Mouse (Mus musculus): ENCODE results near the gene Ccdc120. TPM values are rescaled to one million over a fixed set of nuclear protein-coding genes. Genes with fewer than 3 reads are reported as not detected.
"Not testable (repeated sequence)": the region's sequence is repeated elsewhere in the genome, so short reads cannot be mapped to it uniquely, and the experiment has no call there.

Gene Ccdc120
- polyA plus RNA-seq, 1 experiment from 2014 or later, result 20.7 TPM

GRCm38 (mm10) chrX:7762137-7762920 is 11.6 kb upstream of the Ccdc120 start, which contains the start of gene Tfe3:
Gene Tfe3 (plus strand): TSS chrX:7762560.
- WGBS, result 22% methylated on average over 37 of the region's 38 CpGs
- Histone ChIP-seq H3K9me3 (ENCODE audit: control insufficient read depth) (no peaks in the 10 kb centered on the region), H3K4me3 (ENCODE audit: low read depth, low read length) (peak within 1 kb of the TSS; percentile 63), H3K9ac (ENCODE audit: low read depth, low read length) (peak within 1 kb of the TSS; percentile 58), H3K27me3 (replicated peaks; ENCODE audit: control insufficient read depth, insufficient read depth, low read length) (no peaks in the 10 kb centered on the region), H3K4me2 (replicated peaks; ENCODE audit: low read depth) (peak within 1 kb of the TSS; percentile 69), H3K4me1 (replicated peaks; ENCODE audit: control insufficient read depth, insufficient read depth, low read length) (no peaks in the 10 kb centered on the region), H3K36me3 (ENCODE audit: control insufficient read depth, insufficient read depth) (peaks cover 6% of the 10 kb centered on the region; the same call in 1 of the 2 replicates), H3K27ac (ENCODE audit: low read depth, low read length) (peak within 1 kb of the TSS; percentile 73)
- no peak for TF ChIP-seq CTCF (IDR thresholded peaks at IDR 0.05; ENCODE audit: low read depth)
- peak; percentile 97 for ATAC-seq

- not testable (repeated sequence) for H3K4me1 ChIP-seq (replicated peaks; ENCODE audit: control insufficient read depth, insufficient read depth, low read length); H3K9ac ChIP-seq (ENCODE audit: low read depth, low read length); H3K36me3 ChIP-seq (ENCODE audit: control insufficient read depth, insufficient read depth); H3K4me2 ChIP-seq (replicated peaks; ENCODE audit: low read depth); ATAC-seq; H3K9me3 ChIP-seq (ENCODE audit: control insufficient read depth); H3K27me3 ChIP-seq (replicated peaks; ENCODE audit: control insufficient read depth, insufficient read depth, low read length); H3K27ac ChIP-seq (ENCODE audit: low read depth, low read length); H3K4me3 ChIP-seq (ENCODE audit: low read depth, low read length)
- WGBS, result 17% methylated on average over 3 of the region's 3 CpGs
- peak; percentile 62 for TF ChIP-seq CTCF (IDR thresholded peaks at IDR 0.05; ENCODE audit: low read depth)
Measured at GRCm38 (mm10) chrX:7753627-7754026, 2.9 kb upstream of the Ccdc120 start.

GRCm38 (mm10) chrX:7745429-7745828 is 5.3 kb downstream of the Ccdc120 start:
- ATAC-seq, result no peak
- 90% methylated on average over 8 of the region's 8 CpGs for WGBS
- no peak overlapping the region for H3K4me3 ChIP-seq (ENCODE audit: low read depth, low read length)
- H3K9me3 ChIP-seq (ENCODE audit: control insufficient read depth), result no peaks in the 10 kb centered on the region
- no peaks in the 10 kb centered on the region for H3K27me3 ChIP-seq (replicated peaks; ENCODE audit: control insufficient read depth, insufficient read depth, low read length)
- no peak overlapping the region for H3K27ac ChIP-seq (ENCODE audit: low read depth, low read length)
- no peak overlapping the region for H3K9ac ChIP-seq (ENCODE audit: low read depth, low read length)
- no peak for TF ChIP-seq CTCF (IDR thresholded peaks at IDR 0.05; ENCODE audit: low read depth)
- H3K4me1 ChIP-seq (replicated peaks; ENCODE audit: control insufficient read depth, insufficient read depth, low read length), result no peaks in the 10 kb centered on the region
- no peaks in the 10 kb centered on the region for H3K36me3 ChIP-seq (ENCODE audit: control insufficient read depth, insufficient read depth)
- H3K4me2 ChIP-seq (replicated peaks; ENCODE audit: low read depth), result no peak overlapping the region

GRCm38 (mm10) chrX:7744940-7745339 is 5.8 kb downstream of the Ccdc120 start:
- H3K27me3 ChIP-seq (replicated peaks; ENCODE audit: control insufficient read depth, insufficient read depth, low read length), result no peaks in the 10 kb centered on the region
- H3K36me3 ChIP-seq (ENCODE audit: control insufficient read depth, insufficient read depth), result no peaks in the 10 kb centered on the region
- H3K9ac ChIP-seq (ENCODE audit: low read depth, low read length), result no peak overlapping the region
- no peak for TF ChIP-seq CTCF (IDR thresholded peaks at IDR 0.05; ENCODE audit: low read depth)
- H3K4me1 ChIP-seq (replicated peaks; ENCODE audit: control insufficient read depth, insufficient read depth, low read length), result no peaks in the 10 kb centered on the region
- no peak for ATAC-seq
- no peak overlapping the region for H3K27ac ChIP-seq (ENCODE audit: low read depth, low read length)
- no peak overlapping the region for H3K4me3 ChIP-seq (ENCODE audit: low read depth, low read length)
- H3K4me2 ChIP-seq (replicated peaks; ENCODE audit: low read depth), result no peak overlapping the region
- H3K9me3 ChIP-seq (ENCODE audit: control insufficient read depth), result no peaks in the 10 kb centered on the region
- WGBS, result 59% methylated on average over 1 of the region's 1 CpGs

GRCm38 (mm10) chrX:7743470-7743869 is 7.2 kb downstream of the Ccdc120 start:
- Histone ChIP-seq H3K4me1 (replicated peaks; ENCODE audit: control insufficient read depth, insufficient read depth, low read length) (no peaks in the 10 kb centered on the region), H3K4me3 (ENCODE audit: low read depth, low read length) (no peak overlapping the region), H3K4me2 (replicated peaks; ENCODE audit: low read depth) (no peak overlapping the region), H3K36me3 (ENCODE audit: control insufficient read depth, insufficient read depth) (no peaks in the 10 kb centered on the region), H3K9ac (ENCODE audit: low read depth, low read length) (no peak overlapping the region), H3K9me3 (ENCODE audit: control insufficient read depth) (no peaks in the 10 kb centered on the region), H3K27me3 (replicated peaks; ENCODE audit: control insufficient read depth, insufficient read depth, low read length) (no peaks in the 10 kb centered on the region), H3K27ac (ENCODE audit: low read depth, low read length) (no peak overlapping the region)
- TF ChIP-seq CTCF (IDR thresholded peaks at IDR 0.05; ENCODE audit: low read depth), result peak; percentile 60
- WGBS, result 60% methylated on average over 5 of the region's 5 CpGs
- ATAC-seq, result no peak

- Histone ChIP-seq H3K27ac (ENCODE audit: low read depth, low read length) (peak overlapping the region; percentile 74), H3K9ac (ENCODE audit: low read depth, low read length) (no peak overlapping the region; the same call in 1 of the 2 replicates), H3K9me3 (ENCODE audit: control insufficient read depth) (no peaks in the 10 kb centered on the region), H3K27me3 (replicated peaks; ENCODE audit: control insufficient read depth, insufficient read depth, low read length) (no peaks in the 10 kb centered on the region), H3K4me2 (replicated peaks; ENCODE audit: low read depth) (peak overlapping the region; percentile 45), H3K4me1 (replicated peaks; ENCODE audit: control insufficient read depth, insufficient read depth, low read length) (no peaks in the 10 kb centered on the region), H3K36me3 (ENCODE audit: control insufficient read depth, insufficient read depth) (peaks cover 11% of the 10 kb centered on the region; the same call in 1 of the 2 replicates), H3K4me3 (ENCODE audit: low read depth, low read length) (peak overlapping the region; percentile 18)
- WGBS, result 61% methylated on average over 5 of the region's 5 CpGs
- no peak for TF ChIP-seq CTCF (IDR thresholded peaks at IDR 0.05; ENCODE audit: low read depth)
- ATAC-seq, result no peak
Measured at GRCm38 (mm10) chrX:7741103-7741502, 9.6 kb downstream of the Ccdc120 start.

Measured in intestine, postnatal 0 days (tissue).